Mouse (Mus musculus): ENCODE results near the gene Gm20479.

Gm20479 gene

GRCm38 (mm10) chr7:27333316-27333941, 23.8 kb downstream of the Gm20479 start:
- DNase-seq, result no peak

DNA sequence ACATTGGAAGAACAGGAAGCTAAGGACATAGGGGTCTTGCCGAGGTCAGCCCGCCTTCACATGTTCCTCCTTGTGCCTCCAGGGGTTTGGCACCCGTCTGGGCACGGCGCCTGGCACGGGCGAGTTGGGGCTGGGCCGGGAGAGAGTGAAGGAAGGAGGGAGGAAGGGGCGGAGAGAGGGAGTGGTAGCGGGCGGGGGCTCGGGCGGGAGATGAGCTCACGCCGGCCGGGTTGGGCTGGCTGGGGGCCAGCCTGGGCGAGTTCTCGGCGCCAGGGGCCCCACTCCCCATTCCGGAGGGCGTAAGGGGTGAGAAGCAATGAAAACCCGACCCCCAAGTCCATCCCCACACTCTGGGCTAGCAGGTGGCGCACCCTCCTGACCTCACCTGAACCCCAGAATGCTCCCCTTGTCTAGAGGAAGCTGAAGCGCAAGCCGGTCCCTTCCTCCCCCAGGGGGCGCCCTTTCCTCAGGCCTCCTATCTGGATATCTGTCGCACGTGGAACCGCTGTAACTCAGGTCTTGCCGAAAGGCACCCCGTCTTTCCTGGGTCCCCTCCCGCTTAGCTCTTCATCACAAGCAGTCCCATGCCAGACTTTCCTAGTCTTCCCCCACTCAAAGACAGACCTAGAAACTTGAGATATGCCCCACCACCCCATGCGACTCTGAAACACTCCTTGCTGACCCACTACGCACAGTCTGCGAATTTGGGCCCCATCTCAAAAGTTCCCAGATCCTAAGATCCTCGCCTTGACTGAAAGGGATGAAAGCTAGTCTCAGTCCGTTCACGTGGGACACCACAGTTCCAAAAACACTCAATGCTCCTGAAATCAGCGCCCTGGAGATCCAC, 24.6 kb downstream of the Gm20479 start:
- DNase-seq, result peak; percentile 62

GRCm38 (mm10) chr7:27331854-27332253, 25.4 kb downstream of the Gm20479 start:
- DNase-seq, result no peak

- DNase-seq, result no peak
Observed at GRCm38 (mm10) chr7:27331541-27331851, 25.7 kb downstream of the Gm20479 start.

- peak; percentile 60 for DNase-seq
Observed at GRCm38 (mm10) chr7:27330709-27331540, 26.3 kb downstream of the Gm20479 start.

GRCm38 (mm10) chr7:27329981-27330380, 27.2 kb downstream of the Gm20479 start:
- no peak for DNase-seq

DNA sequence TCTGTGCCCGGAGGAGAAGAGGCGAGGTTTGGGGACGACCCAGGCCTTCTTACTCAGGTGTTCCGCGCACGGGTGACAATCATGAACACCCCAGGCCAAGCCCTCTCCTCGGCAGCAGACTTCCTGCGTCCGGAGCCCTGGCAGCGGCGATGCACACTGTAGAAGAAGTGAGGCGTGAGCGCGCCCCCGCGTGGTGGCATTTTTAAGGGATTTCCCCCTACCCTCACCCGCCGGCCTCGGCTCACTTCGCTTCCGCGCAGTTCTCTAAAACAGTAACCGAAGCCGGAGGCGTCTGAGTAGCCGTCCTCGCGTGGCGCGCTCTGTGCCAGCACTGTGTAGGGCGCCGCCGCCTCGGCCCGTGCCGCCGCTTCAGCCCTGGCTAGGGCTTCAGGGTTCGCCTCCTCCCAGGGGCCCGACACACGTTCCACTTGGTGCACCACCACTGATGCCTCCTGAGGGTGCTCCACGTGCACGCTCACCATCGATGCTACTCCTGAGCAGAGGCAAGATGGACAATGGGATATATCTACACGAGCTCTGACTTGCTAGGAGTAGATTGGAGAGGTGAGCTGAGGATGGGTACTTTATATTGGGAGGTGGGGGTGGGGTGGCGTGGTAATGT, 27.8 kb downstream of the Gm20479 start:
- peak; percentile 69 for DNase-seq

DNA sequence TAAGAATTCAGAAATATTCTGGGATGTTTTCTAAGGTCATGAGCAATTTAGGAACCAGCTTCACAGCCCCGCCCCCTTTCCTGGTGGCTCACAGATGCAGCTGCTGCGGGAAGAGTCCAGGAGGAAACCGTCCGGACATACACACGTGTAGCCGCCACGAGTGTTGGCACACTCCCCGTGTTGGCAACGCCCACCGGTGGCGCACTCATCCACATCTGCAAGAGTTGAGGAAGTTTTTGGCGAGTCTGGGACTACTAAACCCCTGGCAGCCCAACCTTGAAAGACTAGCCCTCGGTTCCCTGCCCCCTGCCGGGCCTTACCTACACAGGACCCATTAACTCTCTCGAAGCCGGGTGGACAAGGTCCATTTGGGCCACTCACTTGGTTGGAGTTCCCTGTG, 28.6 kb downstream of the Gm20479 start:
- no peak for DNase-seq

- no peak for DNase-seq
Observed at GRCm38 (mm10) chr7:27328161-27328560, 29.1 kb downstream of the Gm20479 start.

DNA sequence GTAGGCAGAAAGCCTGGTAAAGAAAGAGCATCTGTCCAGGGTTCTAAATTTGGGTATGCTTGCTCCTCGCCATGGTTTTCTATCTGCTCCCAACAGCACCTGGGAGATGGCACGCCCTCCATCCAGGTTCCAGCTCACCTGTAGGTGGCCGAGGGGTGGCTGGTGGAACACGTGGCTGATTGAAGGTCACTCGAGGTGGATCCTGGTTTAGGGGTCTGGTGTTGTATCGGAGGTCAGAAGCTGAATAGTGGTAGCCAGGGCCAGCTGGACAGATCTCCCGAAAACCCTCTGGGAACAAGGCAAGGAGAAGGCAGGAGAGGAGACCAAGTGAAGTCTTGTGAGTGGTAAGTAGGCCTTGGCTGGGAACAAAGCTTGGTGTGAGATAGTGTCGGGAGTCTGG, 29.7 kb downstream of the Gm20479 start:
- DNase-seq, result no peak

DNA sequence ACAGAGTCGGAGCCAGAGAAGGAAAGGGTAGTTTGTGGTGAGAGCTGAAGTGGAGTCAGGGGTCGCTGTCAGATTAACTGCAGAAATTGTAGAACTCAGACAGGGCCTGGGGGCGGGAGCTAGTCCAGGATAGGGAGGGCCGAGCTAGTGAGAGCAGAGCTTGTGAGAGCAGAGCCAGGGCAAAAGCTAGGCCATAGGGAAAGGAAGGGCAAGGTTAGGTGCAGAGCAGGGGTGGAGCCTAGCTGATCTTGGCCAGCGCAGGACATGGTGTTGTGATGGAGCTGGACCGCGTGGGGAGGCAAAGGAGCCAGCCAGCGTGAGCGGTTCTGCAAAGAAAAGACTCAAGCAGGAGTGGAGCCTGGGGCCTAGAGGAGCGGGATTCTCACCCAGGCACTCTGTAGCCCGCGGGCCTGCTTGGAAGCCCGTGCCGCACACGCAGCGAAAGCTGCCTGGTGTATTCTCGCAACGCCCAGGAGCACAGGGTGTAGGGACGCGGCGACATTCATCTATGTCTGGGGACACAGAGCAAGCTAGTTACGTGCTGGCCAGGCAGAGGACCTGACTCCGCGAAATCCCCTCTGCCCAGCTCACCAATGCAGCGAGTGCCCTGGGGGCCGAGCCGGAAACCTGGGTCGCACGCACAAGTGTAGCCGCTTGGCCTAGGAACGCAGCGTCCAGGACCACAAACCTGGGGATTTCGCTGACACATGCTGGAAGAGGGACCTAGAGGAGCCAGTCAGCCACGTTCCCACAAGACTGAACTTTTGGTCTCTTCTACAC, 30.9 kb downstream of the Gm20479 start:
- no peak for DNase-seq

GRCm38 (mm10) chr7:27325697-27326096, 31.5 kb downstream of the Gm20479 start:
- no peak for DNase-seq

DNA sequence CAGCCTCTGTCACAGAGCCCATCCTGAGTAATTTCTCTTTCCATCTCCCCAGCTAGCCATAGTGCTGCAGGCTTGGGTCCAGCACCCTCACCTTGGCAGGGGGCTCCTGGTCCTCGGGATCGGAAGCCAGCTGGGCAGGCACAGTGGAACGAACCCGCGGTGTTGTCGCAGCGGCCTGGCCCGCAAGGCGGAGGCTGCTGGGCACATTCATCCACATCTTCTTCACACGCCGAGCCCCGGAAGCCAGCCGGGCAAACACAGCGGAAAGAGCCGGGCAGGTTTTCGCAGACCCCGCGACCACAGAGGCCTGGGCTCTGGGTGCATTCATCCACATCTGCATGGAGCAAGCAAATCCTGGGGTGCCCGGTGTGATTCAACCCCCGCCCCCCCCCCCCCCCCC, 32.3 kb downstream of the Gm20479 start:
- DNase-seq, result no peak

DNA sequence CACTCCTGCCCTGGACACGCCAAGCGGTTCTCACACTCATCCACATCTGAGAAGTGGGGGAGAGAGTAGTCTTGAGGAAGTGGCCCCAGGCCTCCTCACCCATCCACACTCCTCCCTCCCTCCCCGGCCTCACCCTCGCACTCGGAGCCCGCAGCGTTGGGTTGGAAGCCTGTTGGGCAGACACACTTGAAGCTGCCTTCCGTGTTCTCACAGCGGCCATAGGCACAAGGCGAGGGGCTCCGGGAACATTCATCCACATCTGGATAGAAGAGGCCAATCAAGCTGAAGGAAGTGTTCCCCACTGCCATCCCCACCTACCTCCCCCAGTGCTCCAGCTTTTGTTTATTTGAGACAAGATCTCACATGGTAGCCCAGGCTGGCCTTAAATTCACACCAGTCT, 33.1 kb downstream of the Gm20479 start:
- no peak for DNase-seq

- DNase-seq, result no peak
Observed at GRCm38 (mm10) chr7:27323001-27323400, 34.2 kb downstream of the Gm20479 start.

DNA sequence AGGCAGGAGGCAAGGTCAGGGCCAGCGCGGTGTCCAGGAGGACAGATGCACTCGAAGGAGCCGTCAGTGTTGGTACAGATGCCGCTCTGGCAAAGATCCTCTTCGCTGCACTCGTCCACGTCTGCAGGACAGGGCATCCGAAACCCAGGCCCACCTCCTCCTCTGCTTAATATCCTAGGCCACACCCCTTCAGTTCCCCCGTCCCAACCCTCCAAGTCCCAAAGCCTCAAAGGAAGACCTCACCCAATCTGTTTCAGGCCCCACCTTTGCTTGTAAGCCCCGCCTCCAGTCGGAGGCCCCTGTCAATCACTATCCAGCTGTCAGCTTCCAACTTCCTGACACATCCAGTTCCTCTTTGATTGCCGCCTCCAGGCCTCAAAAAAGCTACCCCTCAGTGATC, 34.9 kb downstream of the Gm20479 start:
- DNase-seq, result no peak

DNA sequence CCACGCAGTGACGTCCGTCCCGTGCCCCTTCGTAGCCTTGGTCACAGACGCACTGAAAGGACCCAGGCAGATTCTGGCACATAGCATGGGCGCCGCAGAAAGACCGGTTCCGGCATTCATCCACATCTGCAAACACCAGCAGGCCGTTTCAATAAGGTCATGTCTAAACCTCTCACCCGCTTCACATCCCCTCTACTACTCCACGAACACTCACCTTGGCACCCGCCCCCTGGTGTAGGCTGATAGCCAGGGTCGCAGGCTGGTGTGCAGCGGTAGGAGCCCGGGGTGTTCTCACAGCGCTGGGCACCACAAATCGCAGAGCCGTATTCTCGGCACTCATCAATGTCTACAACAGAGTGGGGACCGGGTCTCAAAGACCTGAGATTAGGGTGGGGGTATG, 37.8 kb downstream of the Gm20479 start:
- no peak for DNase-seq

GRCm38 (mm10) chr7:27315958-27316357, 41.3 kb downstream of the Gm20479 start:
- no peak for DNase-seq

- no peak for DNase-seq
Observed at GRCm38 (mm10) chr7:27314393-27314792, 42.8 kb downstream of the Gm20479 start.

- DNase-seq, result no peak
Observed at GRCm38 (mm10) chr7:27311651-27312284, 45.5 kb downstream of the Gm20479 start.

DNA sequence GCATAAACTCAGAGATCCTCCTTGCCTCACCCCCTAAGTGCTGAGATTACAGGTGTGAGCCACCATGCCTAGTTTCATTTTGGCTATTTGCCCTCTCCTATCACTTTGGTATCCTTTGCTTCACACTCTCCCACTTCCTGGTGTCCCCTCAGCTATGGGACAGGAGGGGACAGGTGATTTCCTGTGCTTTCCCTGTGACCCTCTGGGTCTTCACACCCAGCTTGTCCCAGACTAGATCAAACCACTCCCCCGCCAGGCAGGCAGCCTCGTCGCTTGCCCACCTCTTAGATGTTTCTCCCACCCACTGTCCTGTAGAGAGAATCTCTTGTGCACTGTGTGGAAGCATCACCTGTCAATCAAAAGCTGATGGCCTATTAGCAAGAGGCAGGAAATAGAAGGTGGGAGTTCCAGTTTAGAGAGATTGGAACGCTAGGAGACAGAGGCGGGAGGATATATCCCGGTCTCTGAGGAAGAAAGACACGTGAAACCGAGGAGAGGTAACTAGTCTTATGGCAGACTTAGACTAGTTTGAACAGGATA, 46.2 kb downstream of the Gm20479 start:
- no peak for DNase-seq

- no peak for DNase-seq
Observed at GRCm38 (mm10) chr7:27310306-27310705, 46.9 kb downstream of the Gm20479 start.
